Mouse (Mus musculus) MEL (cell line): ENCODE results near the gene Grik4. TPM values are rescaled to one million over a fixed set of nuclear protein-coding genes. Genes with fewer than 3 reads are reported as not detected.

Source experiments
- DNase-seq: peaks from one replicate; pipeline ENCODE4 v3.0.0; 2011; ENCODE audit warnings: low read depth, low spot score
- H3K27ac ChIP-seq: 2 replicates; pipeline ENCODE4 v1.5.1; 2012; ENCODE audit warnings: low read depth, mild to moderate bottlenecking, control low read depth, low read length, moderate library complexity; ENCODE audit not compliant: control insufficient read depth
- H3K27me3 ChIP-seq, 2 experiments: fragments of 150-350 bp in 1 of 2; sonication (generic) in 1 of 2; 2 replicates each; pipeline ENCODE4 v1.6.1; 2012; ENCODE audit warnings: low read length in 2 of 2, mild to moderate bottlenecking in 2 of 2, improper control_type of control experiment in 1 of 2, moderate library complexity in 1 of 2; ENCODE audit not compliant: insufficient read depth in 2 of 2, control insufficient read depth in 1 of 2
- H3K36me3 ChIP-seq, 2 experiments: 2 replicates each; pipeline ENCODE4 v1.6.1; 2012 to 2014; ENCODE audit warnings: low read length in 2 of 2, improper control_type of control experiment in 1 of 2, inconsistent platforms in 1 of 2, mild to moderate bottlenecking in 1 of 2; ENCODE audit not compliant: insufficient read depth in 2 of 2, control insufficient read depth in 1 of 2
- H3K4me1 ChIP-seq, 2 experiments: fragments of 150-350 bp in 1 of 2; sonication (generic) in 1 of 2; 2 replicates each; pipeline ENCODE4 v1.6.1; 2012; ENCODE audit warnings: low read length in 2 of 2, improper control_type of control experiment in 1 of 2, mild to moderate bottlenecking in 1 of 2; ENCODE audit not compliant: insufficient read depth in 2 of 2, control insufficient read depth in 1 of 2
- H3K4me3 ChIP-seq, 2 experiments: fragments of 150-350 bp in 1 of 2; sonication (generic) in 1 of 2; 2 replicates each; pipeline ENCODE4 v1.5.1; 2012; ENCODE audit warnings: low read depth in 2 of 2, low read length in 2 of 2, mild to moderate bottlenecking in 2 of 2, moderate library complexity in 2 of 2, control low read depth in 1 of 2, improper control_type of control experiment in 1 of 2; ENCODE audit not compliant: control insufficient read depth in 1 of 2, insufficient read depth in 1 of 2
- H3K79me2 ChIP-seq: 2 replicates; pipeline ENCODE4 v1.6.1; 2012; ENCODE audit warnings: mild to moderate bottlenecking, low read length, moderate library complexity; ENCODE audit not compliant: control insufficient read depth, poor library complexity, insufficient read depth
- H3K9ac ChIP-seq: 2 replicates; pipeline ENCODE4 v1.6.1; 2012; ENCODE audit warnings: low read depth, mild to moderate bottlenecking, control low read depth, low read length, moderate library complexity; ENCODE audit not compliant: control insufficient read depth, poor library complexity, severe bottlenecking
- H3K9me3 ChIP-seq: fragments of 150-350 bp; sonication (generic); replicated peaks from 2 replicates; pipeline ENCODE4 v1.6.1; 2012; ENCODE audit warnings: mild to moderate bottlenecking, low read length, improper control_type of control experiment, moderate library complexity; ENCODE audit not compliant: insufficient read depth
- CHD2 ChIP-seq: IDR thresholded peaks from 2 replicates; pipeline ENCODE4 v1.6.1; 2011; ENCODE audit warnings: low read length, improper control_type of control experiment
- E2F4 ChIP-seq: IDR thresholded peaks from 2 replicates; pipeline ENCODE4 v1.6.1; 2011; ENCODE audit warnings: low read depth, low read length, improper control_type of control experiment, borderline replicate concordance
- ELF1 ChIP-seq: IDR thresholded peaks from 2 replicates; pipeline ENCODE4 v1.6.1; 2014; ENCODE audit warnings: low read depth, mild to moderate bottlenecking, inconsistent platforms, low read length, improper control_type of control experiment, moderate library complexity
- EP300 ChIP-seq, 2 experiments: IDR thresholded peaks; 2 replicates each; pipeline ENCODE4 v1.6.1; 2011; ENCODE audit warnings: improper control_type of control experiment in 2 of 2, low read length in 2 of 2, low read depth in 1 of 2, mild to moderate bottlenecking in 1 of 2
- GABPA ChIP-seq: IDR thresholded peaks from 2 replicates; pipeline ENCODE4 v1.6.1; 2012; ENCODE audit warnings: low read depth, mild to moderate bottlenecking, inconsistent platforms, low read length, improper control_type of control experiment, moderate library complexity
- HCFC1 ChIP-seq: IDR thresholded peaks from 2 replicates; pipeline ENCODE4 v1.6.1; 2012; ENCODE audit warnings: low read depth, mild to moderate bottlenecking, inconsistent platforms, low read length, improper control_type of control experiment, moderate library complexity
- JUND ChIP-seq: IDR thresholded peaks from 2 replicates; pipeline ENCODE4 v1.6.1; 2011; ENCODE audit warnings: low read depth, mild to moderate bottlenecking, improper control_type of control experiment, low read length
- KAT2A ChIP-seq: conservative IDR thresholded peaks from 2 replicates; pipeline ENCODE4 v1.6.1; 2012; ENCODE audit warnings: low read depth, low read length, improper control_type of control experiment, inconsistent platforms
- MAFK ChIP-seq: IDR thresholded peaks from 2 replicates; pipeline ENCODE4 v1.6.1; 2011; ENCODE audit warnings: low read depth, mild to moderate bottlenecking, low read length, improper control_type of control experiment, borderline replicate concordance
- MAX ChIP-seq: IDR thresholded peaks from 2 replicates; pipeline ENCODE4 v1.6.1; 2011; ENCODE audit warnings: low read length, improper control_type of control experiment
- MXI1 ChIP-seq: IDR thresholded peaks from 2 replicates; pipeline ENCODE4 v1.6.1; 2011; ENCODE audit warnings: mild to moderate bottlenecking, low read depth, low read length, improper control_type of control experiment
- MYB ChIP-seq: IDR thresholded peaks from 2 replicates; pipeline ENCODE4 v1.6.1; 2011; ENCODE audit warnings: mild to moderate bottlenecking, low read depth, low read length, improper control_type of control experiment
- MYC ChIP-seq: IDR thresholded peaks from 2 replicates; pipeline ENCODE4 v1.6.1; 2011; ENCODE audit warnings: low read depth, mild to moderate bottlenecking, low read length, improper control_type of control experiment, moderate library complexity
- NRF1 ChIP-seq: IDR thresholded peaks from 2 replicates; pipeline ENCODE4 v1.6.1; 2014; ENCODE audit warnings: low read depth, mild to moderate bottlenecking, inconsistent platforms, low read length, improper control_type of control experiment, moderate library complexity; ENCODE audit not compliant: poor library complexity, insufficient read depth, severe bottlenecking
- POLR2AphosphoS2 ChIP-seq: IDR thresholded peaks from 2 replicates; pipeline ENCODE4 v1.6.1; 2011; ENCODE audit warnings: low read length, improper control_type of control experiment
- RCOR1 ChIP-seq: IDR thresholded peaks from 2 replicates; pipeline ENCODE4 v1.6.1; 2012; ENCODE audit warnings: low read depth, mild to moderate bottlenecking, inconsistent platforms, low read length, improper control_type of control experiment
- SIN3A ChIP-seq: IDR thresholded peaks from 2 replicates; pipeline ENCODE4 v1.6.1; 2012; ENCODE audit warnings: low read length, improper control_type of control experiment, inconsistent platforms
- SMC3 ChIP-seq: IDR thresholded peaks from 2 replicates; pipeline ENCODE4 v1.6.1; 2011; ENCODE audit warnings: low read depth, low read length, improper control_type of control experiment
- TCF12 ChIP-seq: IDR thresholded peaks from 2 replicates; pipeline ENCODE4 v1.6.1; 2014; ENCODE audit warnings: low read depth, mild to moderate bottlenecking, inconsistent platforms, low read length, improper control_type of control experiment, moderate library complexity
- UBTF ChIP-seq: IDR thresholded peaks from 2 replicates; pipeline ENCODE4 v1.6.1; 2012; ENCODE audit warnings: low read depth, mild to moderate bottlenecking, inconsistent platforms, low read length, improper control_type of control experiment, moderate library complexity, borderline replicate concordance; ENCODE audit not compliant: insufficient read depth
- USF2 ChIP-seq, 2 experiments: IDR thresholded peaks; 2 replicates each; pipeline ENCODE4 v1.6.1; 2011 to 2012; ENCODE audit warnings: improper control_type of control experiment in 2 of 2, low read length in 2 of 2, borderline replicate concordance in 1 of 2, inconsistent platforms in 1 of 2, low read depth in 1 of 2, mild to moderate bottlenecking in 1 of 2; ENCODE audit not compliant: insufficient read depth in 1 of 2
- ZMIZ1 ChIP-seq: IDR thresholded peaks from 2 replicates; pipeline ENCODE4 v1.6.1; 2012; ENCODE audit warnings: low read depth, mild to moderate bottlenecking, inconsistent platforms, low read length, improper control_type of control experiment, moderate library complexity
- ZNF384 ChIP-seq: IDR thresholded peaks from 2 replicates; pipeline ENCODE4 v1.6.1; 2012; ENCODE audit warnings: low read depth, mild to moderate bottlenecking, inconsistent platforms, low read length, improper control_type of control experiment
- polyA plus RNA-seq, 2 experiments: library from polyadenylated mRNA; stranded (reverse) in 1 of 2; unstranded in 1 of 2; fragments of >175 nt in 1 of 2; fragments of >200 nt in 1 of 2; gene quantifications; 2 replicates each; pipeline versions ENCODE4 v1.2.1 to v1.2.4; 2012; ENCODE audit warnings: low replicate concordance in 2 of 2, low read depth in 1 of 2; ENCODE audit not compliant: insufficient read length in 2 of 2, insufficient read depth in 1 of 2, missing spikeins in 1 of 2
- total RNA-seq: library from RNA; depleted of rRNA; stranded (reverse); fragments of 300-350 nt; gene quantifications from 2 replicates; pipeline ENCODE4 v1.2.3, GENCODE M21; 2012

Grik4 gene
- total and polyA plus RNA-seq, 3 experiments: 0.17 TPM; not detected in 2

DNA sequence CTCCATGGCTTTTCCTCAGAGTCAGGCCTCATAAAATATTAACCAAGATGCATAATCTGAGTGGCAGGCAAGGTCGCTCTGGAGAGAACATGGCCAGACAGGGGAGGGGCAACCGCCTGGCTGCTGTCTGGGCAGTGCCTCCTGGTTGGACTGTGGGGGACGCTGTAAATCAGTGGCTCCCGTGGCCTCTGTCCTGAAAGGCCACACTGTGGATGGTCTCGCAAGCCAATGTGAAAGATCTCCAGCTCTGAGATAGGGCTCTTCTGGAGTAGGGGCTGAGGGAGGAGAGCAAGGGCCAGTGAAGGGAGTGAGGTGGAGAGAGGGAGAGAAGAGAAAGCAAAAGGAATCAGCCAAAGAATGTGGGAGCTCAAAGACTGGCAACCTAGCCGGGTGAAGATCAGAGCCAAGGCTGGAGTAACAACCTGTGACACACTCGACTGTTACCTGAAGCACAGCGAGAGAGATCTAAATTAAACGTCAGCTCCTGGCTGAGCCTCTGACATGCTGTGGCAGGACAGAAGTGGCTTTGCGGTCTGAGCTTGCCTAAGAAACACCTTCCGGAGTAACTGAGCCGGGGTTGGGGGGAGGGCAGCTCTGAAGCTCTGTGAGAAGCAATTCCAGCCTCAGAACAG lies 270.8 kb downstream of the Grik4 start:
- DNase-seq: no peak
- Histone ChIP-seq H3K79me2 (no peaks in the 10 kb centered on the region), H3K9me3 (no peaks in the 10 kb centered on the region)
- TF ChIP-seq GABPA: no peak
- TF ChIP-seq SMC3: no peak
- no peak for TF ChIP-seq RCOR1
- TF ChIP-seq CHD2: no peak
- TF ChIP-seq ZNF384: no peak
- TF ChIP-seq MAFK: no peak
- no peak for TF ChIP-seq SIN3A
- TF ChIP-seq MYB: no peak
- no peak for TF ChIP-seq NRF1
- TF ChIP-seq, all 39 proteins: peak for 0
- Histone ChIP-seq H3K4me3 (no peak overlapping the region), H3K9ac (no peak overlapping the region), H3K27ac (no peak overlapping the region), H3K4me1 (no peaks in the 10 kb centered on the region), H3K27me3 (no peaks in the 10 kb centered on the region), H3K36me3 (no peaks in the 10 kb centered on the region)

GRCm38 (mm10) chr9:42672982-42673381 lies 271.3 kb downstream of the Grik4 start:
- TF ChIP-seq MXI1 (no peak), USF2 (IDR thresholded peaks at IDR 0.05; ENCODE audit: borderline replicate concordance in 1 of 2, insufficient read depth in 1 of 2, low read depth in 1 of 2, low read length in 2 of 2) (no peak), KAT2A (no peak), TCF12 (no peak), POLR2AphosphoS2 (no peak), JUND (no peak), ELF1 (no peak), E2F4 (no peak), MAX (no peak), SIN3A (no peak), SMC3 (no peak), EP300 (IDR thresholded peaks at IDR 0.05; ENCODE audit: low read depth in 1 of 2, low read length in 2 of 2) (no peak), HCFC1 (no peak), UBTF (no peak), MYC (no peak), ZNF384 (no peak), NRF1 (no peak), ZMIZ1 (no peak)
- Histone ChIP-seq H3K4me3 (no peak overlapping the region), H3K9ac (no peak overlapping the region), H3K27me3 (no peaks in the 10 kb centered on the region), H3K79me2 (no peaks in the 10 kb centered on the region), H3K4me1 (no peaks in the 10 kb centered on the region), H3K36me3 (no peaks in the 10 kb centered on the region), H3K9me3 (no peaks in the 10 kb centered on the region), H3K27ac (no peak overlapping the region)
- DNase-seq: no peak
